Mouse (Mus musculus): ENCODE data around the gene Cyp4f17. TPM values are rescaled to one million over a fixed set of nuclear protein-coding genes. Genes with fewer than 3 reads are reported as not detected.
"Not testable (repeated sequence)": the region's sequence is repeated elsewhere in the genome, so short reads cannot be mapped to it uniquely, and the experiment has no call there.

The Cyp4f17 gene
- polyA plus RNA-seq, 1 experiment from 2014 or later, result 10.7 TPM

DNA sequence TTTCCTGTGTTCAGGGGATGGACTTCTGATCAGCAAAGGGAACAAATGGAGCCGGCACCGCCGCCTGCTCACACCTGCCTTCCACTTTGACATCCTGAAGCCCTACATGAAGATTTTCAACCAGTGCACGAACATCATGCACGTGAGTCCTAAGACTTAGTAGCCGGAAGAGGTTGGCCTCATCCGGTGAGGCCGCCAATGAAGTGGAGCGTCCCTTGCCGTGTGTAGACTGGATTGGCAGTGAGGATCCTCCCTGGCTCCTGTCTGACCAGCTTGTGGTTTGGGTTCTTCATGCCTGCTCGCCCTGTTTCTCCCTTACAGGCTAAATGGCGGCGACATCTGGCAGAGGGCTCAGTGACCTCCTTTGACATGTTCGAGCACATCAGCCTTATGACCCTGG, 24.1 kb upstream of the Cyp4f17 start:
- WGBS, result 86% methylated on average over 14 of the region's 14 CpGs
- no peak for ATAC-seq
- Histone ChIP-seq H3K36me3 (ENCODE audit: control insufficient read depth, insufficient read depth, low read length) (no peaks in the 10 kb centered on the region), H3K9me3 (ENCODE audit: control insufficient read depth, low read length) (no peaks in the 10 kb centered on the region), H3K27ac (ENCODE audit: low read depth, low read length) (no peak overlapping the region), H3K4me1 (ENCODE audit: control insufficient read depth, insufficient read depth, low read depth, low read length) (no peaks in the 10 kb centered on the region), H3K4me2 (ENCODE audit: low read length) (no peak overlapping the region), H3K9ac (ENCODE audit: low read depth, low read length) (no peak overlapping the region), H3K27me3 (replicated peaks; ENCODE audit: control insufficient read depth, insufficient read depth, low read length) (peaks cover 2% of the 10 kb centered on the region; the same call in 1 of the 2 replicates), H3K4me3 (ENCODE audit: low read length) (no peak overlapping the region)

DNA sequence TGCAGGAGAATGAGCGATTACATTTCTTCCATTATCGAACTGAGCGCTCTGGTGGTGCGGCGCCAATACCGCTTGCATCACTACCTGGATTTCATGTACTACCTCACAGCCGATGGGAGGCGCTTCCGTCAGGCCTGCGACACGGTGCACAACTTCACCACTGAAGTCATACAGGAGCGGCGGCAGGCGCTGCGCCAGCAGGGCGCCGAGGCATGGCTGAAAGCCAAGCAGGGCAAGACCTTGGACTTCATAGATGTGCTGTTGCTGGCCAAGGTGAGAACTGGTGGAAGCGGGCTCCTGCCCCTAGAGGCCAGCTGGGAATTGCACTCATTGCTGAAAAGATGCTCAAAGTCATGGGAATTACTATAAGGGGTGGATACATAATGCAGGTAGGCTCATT, 22.6 kb upstream of the Cyp4f17 start:
- Histone ChIP-seq H3K27ac (ENCODE audit: low read depth, low read length) (peak overlapping the region; percentile 44; the same call in 1 of the 2 replicates), H3K27me3 (replicated peaks; ENCODE audit: control insufficient read depth, insufficient read depth, low read length) (peaks cover 2% of the 10 kb centered on the region; the same call in 1 of the 2 replicates), H3K9ac (ENCODE audit: low read depth, low read length) (peak overlapping the region; percentile 51), H3K36me3 (ENCODE audit: control insufficient read depth, insufficient read depth, low read length) (no peaks in the 10 kb centered on the region), H3K4me1 (ENCODE audit: control insufficient read depth, insufficient read depth, low read depth, low read length) (no peaks in the 10 kb centered on the region), H3K4me2 (ENCODE audit: low read length) (peak overlapping the region; percentile 63), H3K4me3 (ENCODE audit: low read length) (peak overlapping the region; percentile 41), H3K9me3 (ENCODE audit: control insufficient read depth, low read length) (no peaks in the 10 kb centered on the region)
- peak; percentile 90 for ATAC-seq
- 16% methylated on average over 18 of the region's 18 CpGs for WGBS

DNA sequence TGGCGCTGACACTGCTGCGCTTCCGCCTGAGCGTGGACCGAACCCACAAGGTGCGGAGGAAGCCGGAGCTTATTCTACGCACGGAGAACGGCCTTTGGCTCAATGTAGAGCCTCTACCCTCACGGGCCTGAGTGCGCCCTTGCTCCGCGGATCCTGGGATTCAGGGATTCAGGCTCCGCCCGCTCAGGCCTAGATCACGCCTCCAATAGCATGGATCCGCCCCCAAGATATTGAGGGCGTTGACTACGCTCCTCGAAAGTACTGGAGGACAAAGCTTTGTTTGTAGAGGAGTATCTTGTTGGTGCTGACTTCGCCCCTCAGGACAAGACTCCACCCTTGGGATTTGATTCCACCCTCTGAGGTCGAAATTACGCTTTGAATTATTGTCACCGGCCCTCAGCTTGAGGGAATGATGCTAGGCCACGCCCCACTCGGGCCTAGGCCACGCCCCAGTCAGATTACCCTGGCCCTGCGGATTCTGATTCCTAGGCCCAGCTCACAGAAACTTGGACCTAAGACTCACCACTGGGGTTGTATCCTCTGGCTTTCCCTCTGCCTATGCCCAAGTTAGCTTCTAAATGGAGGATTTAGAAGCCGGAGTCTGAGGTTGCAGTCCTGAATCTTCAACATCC, 13.4 kb upstream of the Cyp4f17 start:
- Histone ChIP-seq H3K4me1 (ENCODE audit: control insufficient read depth, insufficient read depth, low read depth, low read length) (no peaks in the 10 kb centered on the region; the same call in 1 of the 2 replicates), H3K27ac (ENCODE audit: low read depth, low read length) (no peak overlapping the region), H3K9me3 (ENCODE audit: control insufficient read depth, low read length) (no peaks in the 10 kb centered on the region), H3K36me3 (ENCODE audit: control insufficient read depth, insufficient read depth, low read length) (no peaks in the 10 kb centered on the region), H3K4me3 (ENCODE audit: low read length) (peak overlapping the region; percentile 37), H3K9ac (ENCODE audit: low read depth, low read length) (peak overlapping the region; percentile 31; the same call in 1 of the 2 replicates), H3K4me2 (ENCODE audit: low read length) (peak overlapping the region; percentile 60), H3K27me3 (replicated peaks; ENCODE audit: control insufficient read depth, insufficient read depth, low read length) (no peaks in the 10 kb centered on the region)
- peak; percentile 76 for ATAC-seq
- WGBS, result 9% methylated on average over 30 of the region's 30 CpGs

DNA sequence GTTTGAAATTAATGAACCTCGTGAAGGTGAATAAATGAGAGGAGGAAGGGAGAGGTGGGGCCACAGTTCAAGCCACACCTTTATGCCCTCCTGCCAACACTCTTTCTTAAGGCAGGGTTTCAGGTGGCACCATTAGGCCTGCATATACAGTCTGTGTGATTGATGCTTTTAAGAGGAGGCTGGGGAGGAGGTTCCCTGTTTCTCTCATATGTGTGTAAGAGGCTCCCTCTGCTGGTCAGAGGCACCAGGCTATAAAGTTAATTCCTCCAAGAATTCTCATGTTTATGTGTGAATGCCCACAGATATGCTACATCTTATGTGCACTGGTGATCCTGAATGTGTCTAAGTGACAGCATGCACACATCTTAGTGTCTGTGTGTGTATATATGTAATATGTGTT, 11.2 kb upstream of the Cyp4f17 start:
- Histone ChIP-seq H3K9me3 (ENCODE audit: control insufficient read depth, low read length) (no peaks in the 10 kb centered on the region), H3K36me3 (ENCODE audit: control insufficient read depth, insufficient read depth, low read length) (no peaks in the 10 kb centered on the region), H3K4me3 (ENCODE audit: low read length) (no peak overlapping the region), H3K4me1 (ENCODE audit: control insufficient read depth, insufficient read depth, low read depth, low read length) (no peaks in the 10 kb centered on the region; the same call in 1 of the 2 replicates), H3K27ac (ENCODE audit: low read depth, low read length) (no peak overlapping the region), H3K9ac (ENCODE audit: low read depth, low read length) (no peak overlapping the region), H3K27me3 (replicated peaks; ENCODE audit: control insufficient read depth, insufficient read depth, low read length) (no peaks in the 10 kb centered on the region), H3K4me2 (ENCODE audit: low read length) (no peak overlapping the region)
- ATAC-seq, result peak; percentile 82
- 71% methylated on average over 1 of the region's 1 CpGs for WGBS

DNA sequence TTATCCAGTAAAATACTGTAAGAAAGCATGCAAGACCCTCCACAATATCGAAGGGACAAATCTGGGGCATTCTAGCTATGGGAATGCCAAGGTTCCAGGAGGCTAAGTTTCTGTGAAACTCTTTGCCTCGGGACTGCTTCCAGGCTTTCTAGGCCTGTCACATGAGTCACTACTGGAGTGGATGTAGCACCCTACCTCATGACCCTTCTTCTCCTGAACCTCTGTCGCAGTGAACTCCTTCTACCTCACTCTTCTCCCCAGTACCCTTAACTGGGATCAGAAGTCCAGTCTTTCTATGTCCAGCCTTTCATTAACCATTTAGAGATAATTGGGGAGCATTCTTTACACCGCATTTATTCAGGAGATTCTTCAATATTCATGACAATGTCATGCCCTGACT, 5.3 kb upstream of the Cyp4f17 start:
- H3K27ac ChIP-seq (ENCODE audit: low read depth, low read length); H3K9me3 ChIP-seq (ENCODE audit: control insufficient read depth, low read length); H3K9ac ChIP-seq (ENCODE audit: low read depth, low read length); H3K4me2 ChIP-seq (ENCODE audit: low read length); H3K36me3 ChIP-seq (ENCODE audit: control insufficient read depth, insufficient read depth, low read length); H3K4me3 ChIP-seq (ENCODE audit: low read length); ATAC-seq; H3K27me3 ChIP-seq (replicated peaks; ENCODE audit: control insufficient read depth, insufficient read depth, low read length); H3K4me1 ChIP-seq (ENCODE audit: control insufficient read depth, insufficient read depth, low read depth, low read length): not testable (repeated sequence)
- 91% methylated on average over 4 of the region's 4 CpGs for WGBS

DNA sequence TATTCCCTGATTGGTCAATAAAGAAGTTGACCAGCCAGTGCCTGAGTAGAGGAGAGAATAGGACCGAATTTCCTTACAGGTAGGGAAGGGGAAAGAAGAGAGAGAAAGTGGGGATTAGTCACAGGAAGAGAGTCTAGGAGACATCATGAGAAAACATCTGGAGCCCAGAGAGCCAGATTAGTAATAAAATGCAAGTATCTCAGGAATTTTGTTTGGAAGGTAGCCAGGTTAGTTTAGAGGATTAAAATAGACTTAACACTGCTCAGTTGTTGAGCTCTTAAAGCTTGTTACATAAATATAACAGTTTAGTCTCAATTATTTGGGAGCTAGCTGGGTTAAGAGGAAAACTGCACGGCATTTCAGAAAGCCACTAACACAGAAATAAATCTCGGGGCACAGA, 4.8 kb upstream of the Cyp4f17 start:
- H3K27me3 ChIP-seq (replicated peaks; ENCODE audit: control insufficient read depth, insufficient read depth, low read length), result no peaks in the 10 kb centered on the region
- no peak overlapping the region for H3K27ac ChIP-seq (ENCODE audit: low read depth, low read length)
- no peak overlapping the region for H3K4me3 ChIP-seq (ENCODE audit: low read length)
- no peaks in the 10 kb centered on the region for H3K9me3 ChIP-seq (ENCODE audit: control insufficient read depth, low read length)
- no peak overlapping the region for H3K9ac ChIP-seq (ENCODE audit: low read depth, low read length)
- H3K4me1 ChIP-seq (ENCODE audit: control insufficient read depth, insufficient read depth, low read depth, low read length), result peaks cover 6% of the 10 kb centered on the region
- WGBS, result 72% methylated on average over 3 of the region's 3 CpGs
- ATAC-seq, result no peak
- H3K4me2 ChIP-seq (ENCODE audit: low read length), result no peak overlapping the region
- no peaks in the 10 kb centered on the region for H3K36me3 ChIP-seq (ENCODE audit: control insufficient read depth, insufficient read depth, low read length)

DNA sequence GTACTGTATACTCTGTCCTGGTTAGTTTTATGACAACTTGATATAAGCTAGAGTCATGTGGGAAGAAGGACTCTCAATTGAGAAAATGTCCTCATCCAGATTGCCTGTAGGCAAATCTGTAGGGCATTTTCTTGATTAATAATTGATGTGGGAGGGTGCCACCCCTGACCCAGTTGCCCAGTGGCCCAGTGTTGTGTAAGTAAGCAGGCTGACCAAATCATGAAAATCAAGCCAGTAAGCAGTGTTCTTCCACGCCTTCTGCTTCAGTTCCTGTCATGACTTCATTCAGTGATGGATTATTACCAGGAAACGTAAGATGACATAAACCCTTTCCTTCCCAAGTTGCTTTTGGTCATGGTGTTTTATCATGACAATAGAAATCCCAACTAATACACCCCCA, 2.7 kb upstream of the Cyp4f17 start:
- Histone ChIP-seq H3K27me3 (replicated peaks; ENCODE audit: control insufficient read depth, insufficient read depth, low read length) (no peaks in the 10 kb centered on the region), H3K4me3 (ENCODE audit: low read length) (no peak overlapping the region), H3K36me3 (ENCODE audit: control insufficient read depth, insufficient read depth, low read length) (no peaks in the 10 kb centered on the region), H3K4me2 (ENCODE audit: low read length) (no peak overlapping the region), H3K27ac (ENCODE audit: low read depth, low read length) (no peak overlapping the region), H3K4me1 (ENCODE audit: control insufficient read depth, insufficient read depth, low read depth, low read length) (peaks cover 15% of the 10 kb centered on the region), H3K9ac (ENCODE audit: low read depth, low read length) (no peak overlapping the region), H3K9me3 (ENCODE audit: control insufficient read depth, low read length) (no peaks in the 10 kb centered on the region)
- WGBS, result 78% methylated on average over 2 of the region's 2 CpGs
- no peak for ATAC-seq

DNA sequence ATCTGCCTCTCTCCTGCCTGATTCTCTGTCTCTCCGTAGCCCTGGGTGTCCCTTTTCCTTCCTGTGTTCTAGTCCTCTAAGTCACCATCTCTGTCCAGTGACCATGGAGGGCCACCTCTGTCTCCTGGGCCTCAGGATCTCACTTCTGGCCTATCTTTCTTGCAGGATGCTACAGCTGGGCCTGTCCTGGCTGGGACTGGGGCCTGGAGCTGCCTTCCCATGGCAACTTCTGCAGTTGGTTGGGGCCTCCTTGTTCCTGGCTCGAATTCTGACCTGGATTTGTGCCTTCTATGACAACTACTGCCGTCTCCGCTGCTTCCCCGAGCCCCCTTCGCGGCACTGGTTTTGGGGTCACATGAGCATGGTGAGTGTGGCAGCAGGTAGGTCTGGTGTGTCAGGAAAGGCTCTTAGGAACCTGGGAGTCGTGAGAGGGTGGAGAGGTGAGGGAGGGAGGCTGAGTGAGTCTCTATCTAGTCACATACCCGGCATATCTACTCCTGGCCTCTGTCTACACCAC, 937 bp downstream of the Cyp4f17 start:
- Histone ChIP-seq H3K27me3 (replicated peaks; ENCODE audit: control insufficient read depth, insufficient read depth, low read length) (no peaks in the 10 kb centered on the region), H3K4me2 (ENCODE audit: low read length) (peak overlapping the region; percentile 92), H3K27ac (ENCODE audit: low read depth, low read length) (peak overlapping the region; percentile 68), H3K9me3 (ENCODE audit: control insufficient read depth, low read length) (no peaks in the 10 kb centered on the region), H3K9ac (ENCODE audit: low read depth, low read length) (peak overlapping the region; percentile 70), H3K4me3 (ENCODE audit: low read length) (peak overlapping the region; percentile 58), H3K36me3 (ENCODE audit: control insufficient read depth, insufficient read depth, low read length) (no peaks in the 10 kb centered on the region), H3K4me1 (ENCODE audit: control insufficient read depth, insufficient read depth, low read depth, low read length) (peaks cover 15% of the 10 kb centered on the region)
- WGBS, result 45% methylated on average over 9 of the region's 9 CpGs
- ATAC-seq, result peak; percentile 19; the same call in 1 of the 2 replicates

DNA sequence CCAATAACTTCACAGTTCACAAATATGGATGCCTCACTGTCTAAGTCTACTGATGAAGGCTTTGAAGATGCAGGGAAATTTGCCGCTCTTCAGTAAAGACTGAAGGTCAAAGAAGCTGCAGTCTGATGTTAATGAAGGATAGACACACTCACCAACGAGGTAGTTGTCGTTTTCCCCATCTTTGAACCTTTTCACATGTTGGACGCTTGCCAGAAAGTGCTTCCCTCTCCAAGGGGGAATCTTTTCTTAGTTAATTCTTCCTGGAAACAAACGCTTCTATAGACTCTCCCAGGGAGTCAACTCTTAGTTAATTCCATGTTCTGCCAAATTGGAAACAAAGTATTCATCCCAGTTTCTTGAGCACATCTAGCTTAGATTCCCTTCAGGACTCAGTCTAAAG, 10.3 kb downstream of the Cyp4f17 start:
- 61% methylated on average over 5 of the region's 5 CpGs for WGBS

More for the DNA sequence above, 10.3 kb downstream of the Cyp4f17 start:
- no peak overlapping the region for H3K27ac ChIP-seq (ENCODE audit: low read depth, low read length)
- H3K4me2 ChIP-seq (ENCODE audit: low read length), result no peak overlapping the region
- H3K4me1 ChIP-seq (ENCODE audit: control insufficient read depth, insufficient read depth, low read depth, low read length), result no peaks in the 10 kb centered on the region
- H3K9ac ChIP-seq (ENCODE audit: low read depth, low read length), result no peak overlapping the region
- no peak for ATAC-seq
- H3K27me3 ChIP-seq (replicated peaks; ENCODE audit: control insufficient read depth, insufficient read depth, low read length), result no peaks in the 10 kb centered on the region
- H3K9me3 ChIP-seq (ENCODE audit: control insufficient read depth, low read length), result no peaks in the 10 kb centered on the region
- H3K36me3 ChIP-seq (ENCODE audit: control insufficient read depth, insufficient read depth, low read length), result peaks cover 4% of the 10 kb centered on the region; the same call in 1 of the 2 replicates
- no peak overlapping the region for H3K4me3 ChIP-seq (ENCODE audit: low read length)
